Mouse (Mus musculus) heart, adult 2 months (tissue): ENCODE measurements at regions not wholly inside any gene's neighbourhood (a gene's known extent, or its start where the extent isn't known, plus 50 kb on each side); places are given as distances from the start of the nearest gene placed in this dataset.

ENCODE experiments used
- DNase-seq, 2 experiments: peaks; one replicate each; pipeline ENCODE4 v3.0.0; 2021
- H3K27ac ChIP-seq: fragments of 200-600 bp; 2 replicates; pipeline ENCODE4 v1.8.1; 2022
- H3K27me3 ChIP-seq: fragments of 200-500 bp; 2 replicates; pipeline ENCODE4 v1.6.1; 2012; ENCODE audit warnings: mild to moderate bottlenecking, low read length, inconsistent platforms, mixed read lengths; ENCODE audit not compliant: control insufficient read depth, insufficient read depth
- H3K36me3 ChIP-seq: fragments of 200-500 bp; 2 replicates; pipeline ENCODE4 v1.6.1; 2012; ENCODE audit warnings: low read length, inconsistent platforms; ENCODE audit not compliant: control insufficient read depth, insufficient read depth
- H3K4me1 ChIP-seq: fragments of 200-500 bp; 2 replicates; pipeline ENCODE4 v1.6.1; 2011; ENCODE audit warnings: low read length; ENCODE audit not compliant: control insufficient read depth, insufficient read depth
- H3K4me3 ChIP-seq: fragments of 200-600 bp; 2 replicates; pipeline ENCODE4 v1.8.1; 2022
- H3K79me2 ChIP-seq: fragments of 200-500 bp; replicated peaks from 2 replicates; pipeline ENCODE4 v1.6.1; 2012; ENCODE audit warnings: mild to moderate bottlenecking, inconsistent platforms, low read length, moderate library complexity, mixed read lengths; ENCODE audit not compliant: control insufficient read depth, insufficient read depth
- H3K9ac ChIP-seq: fragments of 200-500 bp; 2 replicates; pipeline ENCODE4 v1.6.1; 2012; ENCODE audit warnings: low read depth, mild to moderate bottlenecking, control low read depth, inconsistent platforms, low read length, mixed read lengths
- CTCF ChIP-seq: fragments of 200-600 bp; IDR thresholded peaks from 2 replicates; pipeline ENCODE4 v1.8.1; 2022; ENCODE audit warnings: antibody characterized with exemption, mild to moderate bottlenecking, moderate library complexity
- EP300 ChIP-seq: fragments of 200-500 bp; IDR thresholded peaks from 2 replicates; pipeline ENCODE4 v1.6.1; 2011; ENCODE audit warnings: low read depth, low read length, control low read depth; ENCODE audit not compliant: insufficient read depth
- POLR2A ChIP-seq: fragments of 200-500 bp; IDR thresholded peaks from 2 replicates; pipeline ENCODE4 v1.6.1; 2011; ENCODE audit warnings: mild to moderate bottlenecking, low read depth, low read length, control low read depth; ENCODE audit not compliant: insufficient read depth
- WGBS: fragments of 180-500 bp; shearing (Covaris S2); methylation state at CpG from one replicate; pipeline ENCODE4 v1.1.7; 2018; 5-methylcytosine and 5-hydroxymethylcytosine counted together
- intact Hi-C: fragments of 180-260 bp; cut with DNase I; formaldehyde crosslinking; loops from one replicate; pipeline ENCODE4 v1.15.1; 2025

- Histone ChIP-seq H3K36me3 (no peaks in the 10 kb centered on the region), H3K27ac (no peak overlapping the region), H3K27me3 (no peaks in the 10 kb centered on the region), H3K9ac (no peak overlapping the region), H3K79me2 (no peaks in the 10 kb centered on the region), H3K4me3 (no peak overlapping the region), H3K4me1 (no peaks in the 10 kb centered on the region)
- DNase-seq, result no peak
- intact Hi-C loops, result loop anchor here (1.0 kb wide), 1 partner anchor 101 kb away; no protein-coding TSS in a partner anchor
- 49% methylated on average over 2 of the region's 2 CpGs for WGBS
- no peak for TF ChIP-seq POLR2A
- peak; percentile 80 for TF ChIP-seq CTCF
- no peak for TF ChIP-seq EP300
Observed at GRCm38 (mm10) chr16:65370939-65371338, 149.4 kb upstream of the Pou1f1 start.

GRCm38 (mm10) chr16:65376553-65376952 lies 143.8 kb upstream of the Pou1f1 start:
- H3K36me3 ChIP-seq, result no peaks in the 10 kb centered on the region
- H3K4me1 ChIP-seq, result no peaks in the 10 kb centered on the region
- no peaks in the 10 kb centered on the region for H3K27me3 ChIP-seq
- DNase-seq, result no peak
- H3K79me2 ChIP-seq, result no peaks in the 10 kb centered on the region
- no peak overlapping the region for H3K4me3 ChIP-seq
- intact Hi-C loops, result no loop called here
- no peak overlapping the region for H3K9ac ChIP-seq
- no peak for TF ChIP-seq CTCF
- TF ChIP-seq POLR2A, result no peak
- no peak for TF ChIP-seq EP300
- H3K27ac ChIP-seq, result no peak overlapping the region

DNA sequence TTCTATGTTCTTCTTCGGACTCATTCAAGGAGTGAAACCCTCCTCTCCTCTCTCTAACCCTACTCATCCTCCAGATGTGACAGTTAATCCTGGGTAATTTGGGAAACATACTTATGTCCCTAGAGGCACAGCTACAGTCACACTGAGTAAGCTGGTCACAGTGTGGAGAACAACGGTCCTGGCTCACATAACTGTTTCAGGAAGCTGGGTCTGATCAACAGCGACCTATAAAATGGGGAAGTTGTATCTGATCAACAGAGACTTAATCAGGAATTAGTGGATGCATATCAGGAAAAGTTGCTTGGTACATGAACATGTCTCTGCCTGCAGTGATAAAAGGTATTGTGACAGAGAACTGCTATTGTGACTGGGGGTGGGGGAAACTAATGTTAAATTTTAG lies 142.0 kb upstream of the Pou1f1 start:
- 54% methylated on average over 3 of the region's 3 CpGs for WGBS
- Histone ChIP-seq H3K4me1 (no peaks in the 10 kb centered on the region), H3K36me3 (no peaks in the 10 kb centered on the region), H3K79me2 (no peaks in the 10 kb centered on the region), H3K27me3 (no peaks in the 10 kb centered on the region), H3K27ac (no peak overlapping the region), H3K4me3 (no peak overlapping the region), H3K9ac (no peak overlapping the region)
- no peak for DNase-seq
- intact Hi-C loops, result no loop called here
- TF ChIP-seq EP300, result no peak
- no peak for TF ChIP-seq CTCF
- no peak for TF ChIP-seq POLR2A

DNA sequence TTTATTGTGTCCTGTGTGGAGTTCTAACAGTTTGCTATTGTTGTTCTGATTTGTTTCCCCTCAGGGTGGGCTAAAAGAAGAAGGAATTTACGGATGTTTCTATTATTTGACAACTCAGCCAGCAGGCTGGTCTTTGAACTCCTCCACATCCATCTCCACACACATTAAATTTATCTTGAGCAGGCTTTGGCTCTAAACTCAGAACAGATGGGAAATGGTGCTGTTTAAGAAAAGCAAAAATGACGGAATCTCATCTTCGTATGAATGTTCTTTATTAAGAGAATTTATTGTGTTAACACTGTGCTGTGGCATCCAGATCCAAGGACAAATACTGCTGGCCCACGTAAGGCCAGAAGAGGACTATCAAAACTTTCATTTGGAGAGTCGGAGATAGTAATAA lies 140.4 kb upstream of the Pou1f1 start:
- no peak overlapping the region for H3K27ac ChIP-seq
- no peaks in the 10 kb centered on the region for H3K4me1 ChIP-seq
- no peak overlapping the region for H3K4me3 ChIP-seq
- DNase-seq, result no peak
- TF ChIP-seq POLR2A, result no peak
- TF ChIP-seq EP300, result no peak
- TF ChIP-seq CTCF, result no peak
- intact Hi-C loops, result no loop called here
- no peaks in the 10 kb centered on the region for H3K79me2 ChIP-seq
- H3K9ac ChIP-seq, result no peak overlapping the region
- H3K36me3 ChIP-seq, result no peaks in the 10 kb centered on the region
- no peaks in the 10 kb centered on the region for H3K27me3 ChIP-seq
- 69% methylated on average over 5 of the region's 5 CpGs for WGBS

DNA sequence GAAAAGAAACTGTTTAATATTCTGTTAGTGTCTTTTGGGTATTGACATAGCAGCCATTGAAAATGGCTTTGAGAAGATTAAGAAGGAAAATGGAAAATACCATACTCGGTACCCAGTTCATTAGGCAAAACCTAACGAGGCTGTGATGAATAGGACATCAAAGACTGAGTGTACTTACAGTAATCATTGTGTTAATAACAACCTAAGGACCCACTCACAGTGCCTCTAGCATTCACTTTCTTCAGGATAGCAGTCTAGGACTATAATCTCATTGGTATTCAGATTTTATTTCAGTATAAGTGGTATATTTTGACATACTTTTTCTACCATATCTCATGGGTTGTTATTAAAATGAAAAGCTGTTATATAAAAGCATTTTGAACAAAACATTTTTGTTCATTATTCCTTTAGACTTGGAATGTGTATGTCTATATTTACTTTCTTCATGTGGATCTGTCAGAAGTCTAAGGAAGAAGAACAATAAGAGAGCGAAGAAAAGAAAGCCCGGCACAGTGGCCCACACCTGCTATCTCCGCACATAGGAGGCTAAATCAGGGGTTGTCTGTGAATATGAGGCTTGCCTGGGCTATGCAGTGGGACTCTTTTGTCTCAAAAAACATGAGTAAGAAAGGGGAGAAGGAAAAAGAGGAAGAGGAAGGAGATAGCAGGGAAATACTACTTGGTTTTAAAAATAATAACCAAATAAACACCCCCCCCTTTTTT lies 116.2 kb upstream of the Pou1f1 start:
- no peaks in the 10 kb centered on the region for H3K4me1 ChIP-seq
- intact Hi-C loops, result no loop called here
- H3K9ac ChIP-seq, result no peak overlapping the region
- H3K36me3 ChIP-seq, result no peaks in the 10 kb centered on the region
- TF ChIP-seq EP300 (no peak), CTCF (no peak), POLR2A (no peak)
- H3K27ac ChIP-seq, result no peak overlapping the region
- H3K4me3 ChIP-seq, result no peak overlapping the region
- H3K27me3 ChIP-seq, result no peaks in the 10 kb centered on the region
- no peak for DNase-seq
- H3K79me2 ChIP-seq, result no peaks in the 10 kb centered on the region
- WGBS, result 75% methylated on average over 5 of the region's 5 CpGs

DNA sequence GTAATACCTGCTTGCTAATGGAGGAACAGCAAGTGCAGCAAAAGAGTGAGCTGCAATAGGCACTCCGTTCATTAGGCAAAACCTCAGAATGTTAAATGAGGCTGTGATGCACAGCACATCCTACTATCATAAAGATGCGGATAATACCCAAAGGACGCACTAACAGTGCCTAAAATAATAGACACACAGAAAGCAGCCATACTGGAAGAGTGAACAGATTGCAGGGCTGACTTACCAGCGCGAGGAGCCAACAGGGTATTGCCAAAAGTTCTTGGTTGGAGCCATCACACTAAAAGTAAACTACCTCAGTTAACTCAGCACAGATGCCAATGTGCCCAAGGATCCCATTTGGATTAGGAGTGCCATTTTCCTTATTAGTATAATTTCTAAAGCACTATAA lies 115.5 kb upstream of the Pou1f1 start:
- H3K79me2 ChIP-seq, result no peaks in the 10 kb centered on the region
- no peak for TF ChIP-seq EP300
- TF ChIP-seq POLR2A, result no peak
- TF ChIP-seq CTCF, result no peak
- H3K9ac ChIP-seq, result no peak overlapping the region
- H3K27me3 ChIP-seq, result no peaks in the 10 kb centered on the region
- intact Hi-C loops, result no loop called here
- H3K27ac ChIP-seq, result no peak overlapping the region
- H3K4me3 ChIP-seq, result no peak overlapping the region
- H3K36me3 ChIP-seq, result no peaks in the 10 kb centered on the region
- H3K4me1 ChIP-seq, result no peaks in the 10 kb centered on the region
- WGBS, result 86% methylated on average over 5 of the region's 5 CpGs
- DNase-seq, result no peak
